24 mouse cellular contexts compared by ENCODE assay signal in genomic region chr15:79994566-79994965, GRCm38 (mm10). TPM values are rescaled to one million over a fixed set of nuclear protein-coding genes. Genes with fewer than 3 reads are reported as not detected.
DNase-seq lines count a peak whose midpoint lies in the region; ATAC-seq and TF ChIP-seq lines count a peak whose summit lies in the region.
"Had no signal": no experiment of that assay in that cellular context is flagged by ENCODE, and none has a peak within 500 bp of the region (broad histone marks: within the 10 kb centered on the region; RNA-seq: fewer than 3 reads in every experiment).

No protein-coding gene starts in this region.

- H3K4me3 ChIP-seq in gastrocnemius, adult 2 months: no peak overlapping the region
- no peak overlapping the region for H3K4me3 ChIP-seq in stomach, embryonic 16.5 days (replicated peaks; ENCODE audit: low read length)
- H3K4me3 ChIP-seq in stomach, postnatal 0 days (ENCODE audit: low read depth, low read length): no peak overlapping the region
- H3K4me3 ChIP-seq in embryonic facial prominence, embryonic 15.5 days (replicated peaks): no peak overlapping the region
- H3K4me3 ChIP-seq in myocyte: no peak overlapping the region
- H3K4me3 ChIP-seq: embryonic facial prominence, embryonic 13.5 days; erythroblast, embryonic 14.5 days; forebrain, embryonic 10.5 days; forebrain, embryonic 12.5 days had no signal

- intact Hi-C loops in gastrocnemius, adult 2 months (cut with DNase I): no loop called here
- intact Hi-C loops in heart, postnatal 10 days (cut with DNase I): loop anchor here (5.0 kb wide), 1 partner anchor 37 kb away; no protein-coding TSS in a partner anchor

- no peaks in the 10 kb centered on the region for H3K36me3 ChIP-seq in stomach, embryonic 16.5 days (ENCODE audit: control insufficient read depth, insufficient read depth, low read length)
- peaks cover 2% of the 10 kb centered on the region; the same call in 1 of the 2 replicates for H3K36me3 ChIP-seq in stomach, postnatal 0 days (ENCODE audit: control insufficient read depth, insufficient read depth, low read length)
- no peaks in the 10 kb centered on the region for H3K36me3 ChIP-seq in embryonic facial prominence, embryonic 15.5 days
- H3K36me3 ChIP-seq in myocyte (ENCODE audit: control insufficient read depth, insufficient read depth): peaks cover 11% of the 10 kb centered on the region
- H3K36me3 ChIP-seq: embryonic facial prominence, embryonic 13.5 days; forebrain, embryonic 10.5 days; forebrain, embryonic 12.5 days had no signal

- no peak overlapping the region for H3K4me2 ChIP-seq in stomach, embryonic 16.5 days (ENCODE audit: low read depth, low read length)
- no peak overlapping the region for H3K4me2 ChIP-seq in stomach, postnatal 0 days (replicated peaks; ENCODE audit: low read depth)
- H3K4me2 ChIP-seq in embryonic facial prominence, embryonic 15.5 days (replicated peaks): no peak overlapping the region
- no peak overlapping the region for H3K4me2 ChIP-seq in myocyte (ENCODE audit: low read depth)
- H3K4me2 ChIP-seq: embryonic facial prominence, embryonic 13.5 days; forebrain, embryonic 12.5 days had no signal

- no peaks in the 10 kb centered on the region for H3K79me2 ChIP-seq in myocyte (ENCODE audit: control insufficient read depth, insufficient read depth)

- ATAC-seq in stomach, embryonic 16.5 days (ENCODE audit: insufficient read depth, low FRiP score): no peak
- ATAC-seq in stomach, postnatal 0 days (ENCODE audit: low FRiP score, low TSS enrichment): no peak
- 0 out of 2 replicates have a peak, but pooled peaks have one; percentile 45 for ATAC-seq in embryonic facial prominence, embryonic 15.5 days (ENCODE audit: insufficient number of reproducible peaks, low FRiP score, low TSS enrichment, low read depth)
- ATAC-seq: forebrain, embryonic 14.5 days; forebrain, embryonic 16.5 days had no signal

- no peak for TF ChIP-seq EP300 in stomach, postnatal 0 days (optimal IDR thresholded peaks at IDR 0.05)

- H3K9me3 ChIP-seq in stomach, embryonic 16.5 days (replicated peaks; ENCODE audit: control insufficient read depth, low read length): no peaks in the 10 kb centered on the region
- H3K9me3 ChIP-seq in stomach, postnatal 0 days (ENCODE audit: control insufficient read depth, low read length): no peaks in the 10 kb centered on the region
- no peaks in the 10 kb centered on the region for H3K9me3 ChIP-seq in embryonic facial prominence, embryonic 15.5 days (replicated peaks)
- H3K9me3 ChIP-seq: embryonic facial prominence, embryonic 13.5 days; forebrain, embryonic 10.5 days; forebrain, embryonic 12.5 days had no signal

- peak; percentile 10 for DNase-seq in gastrocnemius, adult 2 months
- DNase-seq in gastrocnemius, postnatal 4 days (ENCODE audit: low spot score in 2 of 2): no peak
- DNase-seq in stomach, postnatal 0 days (ENCODE audit: low spot score): no peak
- DNase-seq in heart, postnatal 10 days: no peak
- DNase-seq in layer of hippocampus, adult 11-12 months (ENCODE audit: low spot score): no peak
- DNase-seq: adrenal gland, adult 2 months; adrenal gland, postnatal 10 days; adrenal gland, postnatal 25 days; cerebellum, adult 11 months; cerebellum, adult 18-20 months; cerebellum, adult 8-10 months; cerebellum, adult 9-11 months; cerebellum, postnatal 14 days; cerebellum, postnatal 36 days; embryo, embryonic 11 days had no signal

- no peak for TF ChIP-seq POLR2A in myocyte (IDR thresholded peaks at IDR 0.05; ENCODE audit: insufficient read length, low read depth)

- peak overlapping the region; percentile 5; the same call in 1 of the 2 replicates for H3K27ac ChIP-seq in gastrocnemius, adult 2 months
- H3K27ac ChIP-seq in stomach, embryonic 16.5 days (ENCODE audit: low read length): no peak overlapping the region
- H3K27ac ChIP-seq in stomach, postnatal 0 days (replicated peaks): no peak overlapping the region
- H3K27ac ChIP-seq in embryonic facial prominence, embryonic 15.5 days (replicated peaks): no peak overlapping the region
- H3K27ac ChIP-seq: embryonic facial prominence, embryonic 13.5 days; forebrain, embryonic 10.5 days; forebrain, embryonic 12.5 days had no signal

- TF ChIP-seq CTCF in gastrocnemius, adult 2 months (IDR thresholded peaks at IDR 0.05): no peak
- TF ChIP-seq CTCF in stomach, postnatal 0 days (IDR thresholded peaks at IDR 0.05; ENCODE audit: low read depth): no peak

- WGBS in stomach, embryonic 16.5 days: 88% methylated on average over 4 of the region's 4 CpGs
- WGBS in stomach, postnatal 0 days: 71% methylated on average over 4 of the region's 4 CpGs
- 74% methylated on average over 4 of the region's 4 CpGs for WGBS in embryonic facial prominence, embryonic 15.5 days

- no peaks in the 10 kb centered on the region for H3K4me1 ChIP-seq in stomach, embryonic 16.5 days (ENCODE audit: control insufficient read depth, insufficient read depth, low read length)
- H3K4me1 ChIP-seq in stomach, postnatal 0 days (replicated peaks; ENCODE audit: control insufficient read depth, insufficient read depth): no peaks in the 10 kb centered on the region
- H3K4me1 ChIP-seq in embryonic facial prominence, embryonic 15.5 days: no peaks in the 10 kb centered on the region
- H3K4me1 ChIP-seq: embryonic facial prominence, embryonic 13.5 days; forebrain, embryonic 12.5 days had no signal

- H3K27me3 ChIP-seq in stomach, embryonic 16.5 days (ENCODE audit: control insufficient read depth, insufficient read depth, low read length): no peaks in the 10 kb centered on the region
- H3K27me3 ChIP-seq in stomach, postnatal 0 days (ENCODE audit: control insufficient read depth, insufficient read depth, low read length): no peaks in the 10 kb centered on the region
- no peaks in the 10 kb centered on the region for H3K27me3 ChIP-seq in embryonic facial prominence, embryonic 15.5 days
- no peaks in the 10 kb centered on the region for H3K27me3 ChIP-seq in myocyte (ENCODE audit: control insufficient read depth, insufficient read depth, insufficient read length)
- H3K27me3 ChIP-seq: embryonic facial prominence, embryonic 13.5 days; forebrain, embryonic 12.5 days had no signal

- no peak overlapping the region for H3ac ChIP-seq in myocyte (ENCODE audit: control insufficient read depth, insufficient read length)

- H3K9ac ChIP-seq in stomach, embryonic 16.5 days (ENCODE audit: low read length): 0 out of 2 replicates have a peak overlapping the region, but pooled peaks have one; percentile 26
- H3K9ac ChIP-seq in stomach, postnatal 0 days (ENCODE audit: low read length): no peak overlapping the region
- no peak overlapping the region for H3K9ac ChIP-seq in embryonic facial prominence, embryonic 15.5 days
- H3K9ac ChIP-seq: embryonic facial prominence, embryonic 13.5 days; forebrain, embryonic 12.5 days had no signal

TF ChIP-seq in myocyte, 11 proteins besides CTCF, POLR2A, EP300 and RAD21:
- peak in 2 of 3 experiments; percentile 37 to 69 for TF ChIP-seq MYOD1 (IDR thresholded peaks at IDR 0.05; ENCODE audit: control insufficient read depth in 1 of 3, insufficient read length in 2 of 3, low read depth in 2 of 3)
- TF ChIP-seq E2F4 (IDR thresholded peaks at IDR 0.05; ENCODE audit: insufficient read depth): no peak
TF ChIP-seq in myocyte: peak in this region for 1.

RNA-seq across cellular contexts. Expression of gene Pdgfb, which starts 20.2 kb away (rescaled TPM):
- 10 to 100 TPM; 14.3 to 17.3 TPM for total RNA-seq in gastrocnemius, adult 2 months (2021)
- total RNA-seq in gastrocnemius, postnatal 4 days (2021): 10 to 100 TPM; 51.5 to 52.8 TPM
- polyA plus RNA-seq in stomach, embryonic 16.5 days (2015; fragmentation: Nextera tagmentation; extraction: Ambion mirVana): 2.9 and 3.4 TPM in 2 replicates
- 3.1 and 3.6 TPM in 2 replicates for polyA plus RNA-seq in stomach, postnatal 0 days (2015; fragmentation: Nextera tagmentation; extraction: Ambion mirVana)
- polyA plus RNA-seq in embryonic facial prominence, embryonic 15.5 days (2015; fragmentation: Nextera tagmentation; extraction: Ambion mirVana): 5.2 and 5.7 TPM in 2 replicates
- 21.7 TPM for polyA plus RNA-seq in myocyte (2012; fragmentation: generic; extraction: Trizol)
- total RNA-seq in heart, postnatal 10 days (2021): 10 to 100 TPM; 49.2 to 56.2 TPM

RNA-seq across cellular contexts. Expression of gene Cbx7, which starts 23.6 kb away (rescaled TPM):
- 10 to 100 TPM; 18.9 to 19.6 TPM for total RNA-seq in gastrocnemius, adult 2 months (2021)
- 1 to 10 TPM; 2.1 TPM for total RNA-seq in gastrocnemius, postnatal 4 days (2021)
- 5.7 and 6.9 TPM in 2 replicates for polyA plus RNA-seq in stomach, embryonic 16.5 days (2015; fragmentation: Nextera tagmentation; extraction: Ambion mirVana)
- polyA plus RNA-seq in stomach, postnatal 0 days (2015; fragmentation: Nextera tagmentation; extraction: Ambion mirVana): 4.8 and 5.5 TPM in 2 replicates
- 3.1 and 4.6 TPM in 2 replicates for polyA plus RNA-seq in embryonic facial prominence, embryonic 15.5 days (2015; fragmentation: Nextera tagmentation; extraction: Ambion mirVana)
- polyA plus RNA-seq in myocyte (2012; fragmentation: generic; extraction: Trizol): 4.7 TPM
- total RNA-seq in heart, postnatal 10 days (2021): 1 to 10 TPM; 3.0 to 3.8 TPM
